Mouse (Mus musculus): ENCODE results near the gene Slc39a3. TPM values are rescaled to one million over a fixed set of nuclear protein-coding genes. Genes with fewer than 3 reads are reported as not detected.

Gene Slc39a3
- 10 to 100 TPM; 15.6 to 18.9 TPM for total RNA-seq (2023)

GRCm38 (mm10) chr10:81036988-81037580 lies at the start of gene Slc39a3:
Gene Slc39a3, minus strand, starts transcription at chr10:81037426.

GRCm38 (mm10) chr10:81069836-81070235 lies 32.6 kb upstream of the Slc39a3 start, which contains the start of gene Thop1:
Gene Thop1, plus strand, starts transcription at chr10:81070035.

GRCm38 (mm10) chr10:81059603-81060543 lies 22.6 kb upstream of the Slc39a3 start, which contains the start of gene Sgta:
Gene Sgta, minus strand, starts transcription at chr10:81060181.

GRCm38 (mm10) chr10:81025639-81026275 lies 11.5 kb downstream of the Slc39a3 start, which contains the start of gene Diras1:
Gene Diras1, minus strand, starts transcription at chr10:81025662.

GRCm38 (mm10) chr10:81014393-81015384 lies 22.5 kb downstream of the Slc39a3 start, which contains the start of gene Gng7:
Gene Gng7, minus strand, starts transcription at chr10:81014945.

Other genes with a start within 250 kb of the Slc39a3 start
- gene Sf3a2, start 239.2 kb downstream of the Slc39a3 start, total RNA-seq (2023) = 10 to 100 TPM; 69.1 to 83.5 TPM
- 100 to 1,000 TPM; 151 to 152 TPM for gene Plekhj1, start 238.8 kb downstream of the Slc39a3 start, total RNA-seq (2023)
- gene Amh, start 232.2 kb downstream of the Slc39a3 start, total RNA-seq (2023) = 1 to 10 TPM; 1.2 to 2.7 TPM
- gene Jsrp1, start 223.9 kb downstream of the Slc39a3 start, total RNA-seq (2023) = not detected
- 100 to 1,000 TPM; 496 to 510 TPM for gene Oaz1, start 210.8 kb downstream of the Slc39a3 start, total RNA-seq (2023)
- gene Lingo3, start 193.4 kb downstream of the Slc39a3 start, total RNA-seq (2023) = not detected
- gene Lsm7, start 182.2 kb downstream of the Slc39a3 start, total RNA-seq (2023) = 10 to 100 TPM; 31.9 to 37.1 TPM
- 10 to 100 TPM; 33.2 to 34.7 TPM for gene Sppl2b, start 182.2 kb downstream of the Slc39a3 start, total RNA-seq (2023)
- not detected for gene Tmprss9, start 165.6 kb downstream of the Slc39a3 start, total RNA-seq (2023)
- 10 to 100 TPM; 57.8 to 77.8 TPM for gene Timm13, start 136.5 kb downstream of the Slc39a3 start, total RNA-seq (2023)
- gene Lmnb2, start 119.2 kb downstream of the Slc39a3 start, total RNA-seq (2023) = 10 to 100 TPM; 14.6 to 16.0 TPM
- gene Gadd45b, start 107.4 kb downstream of the Slc39a3 start, total RNA-seq (2023) = 10 to 100 TPM; 32.5 to 39.0 TPM
- under 1 TPM; 0.21 to 0.41 TPM for gene Gng7, start 22.5 kb downstream of the Slc39a3 start, total RNA-seq (2023)
- not detected for gene Diras1, start 11.8 kb downstream of the Slc39a3 start, total RNA-seq (2023)
- 10 to 100 TPM; 57.0 to 65.1 TPM for gene Sgta, start 22.8 kb upstream of the Slc39a3 start, total RNA-seq (2023)
- 10 to 100 TPM; 11.9 to 15.9 TPM for gene Thop1, start 32.6 kb upstream of the Slc39a3 start, total RNA-seq (2023)
- not detected for gene Creb3l3, start 61.4 kb upstream of the Slc39a3 start, total RNA-seq (2023)
- 100 to 1,000 TPM; 159 to 177 TPM for gene Map2k2, start 68.5 kb upstream of the Slc39a3 start, total RNA-seq (2023)
- gene Zbtb7a, start 97.8 kb upstream of the Slc39a3 start, total RNA-seq (2023) = 100 to 1,000 TPM in 1 of 2 experiments, 10 to 100 TPM in 1; 97.7 to 106 TPM
- gene Pias4, start 130.5 kb upstream of the Slc39a3 start, total RNA-seq (2023) = 10 to 100 TPM; 70.9 to 76.2 TPM
- 1,000 to 10,000 TPM; 1,844 to 1,917 TPM for gene Eef2, start 139.2 kb upstream of the Slc39a3 start, total RNA-seq (2023)
- 10 to 100 TPM; 79.5 to 87.1 TPM for gene Dapk3, start 145.6 kb upstream of the Slc39a3 start, total RNA-seq (2023)
- not detected for gene 4930442H23Rik, start 146.4 kb upstream of the Slc39a3 start, total RNA-seq (2023)
- not detected for gene Nmrk2, start 164.6 kb upstream of the Slc39a3 start, total RNA-seq (2023)
- gene Atcay, start 193.4 kb upstream of the Slc39a3 start, total RNA-seq (2023) = not detected
- gene Zfr2, start 195.7 kb upstream of the Slc39a3 start, total RNA-seq (2023) = 1 to 10 TPM; 3.4 to 4.6 TPM
- gene Matk, start 215.5 kb upstream of the Slc39a3 start, total RNA-seq (2023) = 10 to 100 TPM; 24.5 to 29.5 TPM
- 100 to 1,000 TPM; 106 to 112 TPM for gene Mrpl54, start 229.5 kb upstream of the Slc39a3 start, total RNA-seq (2023)
- 10 to 100 TPM; 32.7 to 50.4 TPM for gene Apba3, start 229.5 kb upstream of the Slc39a3 start, total RNA-seq (2023)